Mouse (Mus musculus): ENCODE data around the gene Ccnd1. TPM values are rescaled to one million over a fixed set of nuclear protein-coding genes. Genes with fewer than 3 reads are reported as not detected.
A peak's percentile ranks its signal among the peaks of the same experiment; 100 is the strongest.
"Not testable (repeated sequence)": the region's sequence is repeated elsewhere in the genome, so short reads cannot be mapped to it uniquely, and the experiment has no call there.

Gene Ccnd1
- polyA plus RNA-seq, 1 experiment = 0.08 TPM

- peaks cover 24% of the 10 kb centered on the region for H3K4me1 ChIP-seq (ENCODE audit: control insufficient read depth)
- H3K4me3 ChIP-seq (replicated peaks) = no peak overlapping the region
- peaks cover 8% of the 10 kb centered on the region; the same call in 1 of the 2 replicates for H3K9me3 ChIP-seq (ENCODE audit: control insufficient read depth, low read length)
- no peak for TF ChIP-seq GATA1 (IDR thresholded peaks at IDR 0.05; ENCODE audit: low read length)
- no peak for TF ChIP-seq TAL1 (IDR thresholded peaks at IDR 0.05; ENCODE audit: low read length)
- H3K27me3 ChIP-seq (ENCODE audit: control insufficient read depth) = peaks cover 80% of the 10 kb centered on the region
- no peaks in the 10 kb centered on the region for H3K36me3 ChIP-seq (ENCODE audit: control insufficient read depth)
These were observed 41.2 kb downstream of the Ccnd1 start for GRCm38 (mm10) chr7:144898506-144898905.

GRCm38 (mm10) chr7:144896294-144897218 is 43.2 kb downstream of the Ccnd1 start, which contains the start of gene Fgf15:
Fgf15 (plus strand) TSS chr7:144896531.
- Histone ChIP-seq H3K27me3 (ENCODE audit: control insufficient read depth) (peaks cover 76% of the 10 kb centered on the region), H3K36me3 (ENCODE audit: control insufficient read depth) (no peaks in the 10 kb centered on the region), H3K4me1 (ENCODE audit: control insufficient read depth) (peaks cover 24% of the 10 kb centered on the region), H3K4me3 (replicated peaks) (peak within 1 kb of the TSS; percentile 47), H3K9me3 (ENCODE audit: control insufficient read depth, low read length) (peaks cover 8% of the 10 kb centered on the region; the same call in 1 of the 2 replicates)
- TF ChIP-seq TAL1 (IDR thresholded peaks at IDR 0.05; ENCODE audit: low read length) (no peak), GATA1 (IDR thresholded peaks at IDR 0.05; ENCODE audit: low read length) (no peak)

DNA sequence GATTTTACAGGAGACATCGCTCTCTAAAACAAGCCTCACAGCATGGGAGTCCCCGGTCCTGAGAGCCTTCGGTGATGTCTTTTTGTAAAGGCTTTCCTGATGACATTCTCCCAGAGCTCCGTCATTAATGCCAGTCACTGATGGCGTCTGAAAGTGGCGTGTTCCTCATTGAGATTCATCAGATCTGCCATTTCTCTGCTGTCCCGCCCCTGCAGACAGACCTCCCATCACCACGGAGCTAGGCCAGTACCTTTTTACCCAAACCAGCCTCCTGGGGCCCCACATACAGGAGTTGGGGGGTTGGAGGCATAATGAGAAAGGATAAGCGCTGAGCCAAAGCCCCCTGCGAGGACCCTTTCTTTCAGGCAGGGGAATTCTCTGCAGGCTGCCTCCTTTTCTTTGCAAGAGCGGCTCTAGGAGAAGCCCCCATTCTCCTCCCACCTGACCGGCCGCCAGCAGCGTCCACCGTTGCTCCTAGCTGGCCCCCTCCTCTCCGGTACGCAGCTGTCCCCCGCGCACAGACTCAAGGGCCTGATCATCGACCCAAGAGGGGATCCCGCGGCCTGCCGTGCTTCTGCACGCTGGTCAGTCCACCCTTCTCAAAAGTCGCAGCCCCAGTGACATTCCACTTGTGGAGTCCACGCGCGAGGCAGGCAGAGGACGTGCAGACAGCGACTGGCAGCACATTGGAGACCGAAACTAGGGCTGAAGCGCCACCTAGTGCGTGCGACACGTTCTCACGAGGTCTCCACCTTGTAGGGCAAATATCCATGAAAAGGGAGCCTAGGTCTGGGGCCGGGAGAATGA is 44.2 kb downstream of the Ccnd1 start:
- TF ChIP-seq TAL1 (IDR thresholded peaks at IDR 0.05; ENCODE audit: low read length) (no peak), GATA1 (IDR thresholded peaks at IDR 0.05; ENCODE audit: low read length) (no peak)
- Histone ChIP-seq H3K4me1 (ENCODE audit: control insufficient read depth) (peaks cover 24% of the 10 kb centered on the region), H3K4me3 (replicated peaks) (peak overlapping the region; percentile 47), H3K9me3 (ENCODE audit: control insufficient read depth, low read length) (peaks cover 8% of the 10 kb centered on the region; the same call in 1 of the 2 replicates), H3K27me3 (ENCODE audit: control insufficient read depth) (peaks cover 68% of the 10 kb centered on the region), H3K36me3 (ENCODE audit: control insufficient read depth) (no peaks in the 10 kb centered on the region)

- H3K9me3 ChIP-seq (ENCODE audit: control insufficient read depth, low read length) = peaks cover 8% of the 10 kb centered on the region; the same call in 1 of the 2 replicates
- no peaks in the 10 kb centered on the region for H3K36me3 ChIP-seq (ENCODE audit: control insufficient read depth)
- peaks cover 67% of the 10 kb centered on the region for H3K27me3 ChIP-seq (ENCODE audit: control insufficient read depth)
- H3K4me3 ChIP-seq (replicated peaks) = no peak overlapping the region
- no peak for TF ChIP-seq GATA1 (IDR thresholded peaks at IDR 0.05; ENCODE audit: low read length)
- no peak for TF ChIP-seq TAL1 (IDR thresholded peaks at IDR 0.05; ENCODE audit: low read length)
- peaks cover 24% of the 10 kb centered on the region for H3K4me1 ChIP-seq (ENCODE audit: control insufficient read depth)
These were observed 45.0 kb downstream of the Ccnd1 start for GRCm38 (mm10) chr7:144894706-144895105.

DNA sequence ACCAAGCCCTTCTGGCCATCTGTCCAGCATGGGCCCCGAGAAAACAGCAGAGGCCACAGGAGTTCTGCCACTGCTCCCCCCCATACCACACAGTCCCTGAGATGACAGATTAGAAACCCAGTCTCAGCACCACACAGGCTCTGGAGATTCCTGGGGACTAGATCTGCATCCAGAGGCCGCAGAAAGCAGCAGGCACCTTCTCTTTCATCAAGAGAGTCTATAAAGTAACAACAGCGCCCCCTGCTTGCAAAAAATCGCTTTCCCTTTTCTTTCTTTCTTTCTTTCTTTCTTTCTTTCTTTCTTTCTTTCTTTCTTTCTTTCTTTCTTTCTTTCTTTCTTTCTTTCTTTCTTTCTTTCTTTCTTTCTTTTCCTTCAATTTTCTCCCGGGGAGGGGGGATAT is 45.5 kb downstream of the Ccnd1 start:
- Histone ChIP-seq H3K27me3 (ENCODE audit: control insufficient read depth) (peaks cover 67% of the 10 kb centered on the region), H3K4me1 (ENCODE audit: control insufficient read depth) (peaks cover 24% of the 10 kb centered on the region), H3K4me3 (replicated peaks) (no peak overlapping the region), H3K36me3 (ENCODE audit: control insufficient read depth) (no peaks in the 10 kb centered on the region), H3K9me3 (ENCODE audit: control insufficient read depth, low read length) (peaks cover 8% of the 10 kb centered on the region; the same call in 1 of the 2 replicates)
- no peak for TF ChIP-seq TAL1 (IDR thresholded peaks at IDR 0.05; ENCODE audit: low read length)
- TF ChIP-seq GATA1 (IDR thresholded peaks at IDR 0.05; ENCODE audit: low read length) = no peak

GRCm38 (mm10) chr7:144892322-144892721 is 47.4 kb downstream of the Ccnd1 start:
- Histone ChIP-seq H3K9me3 (ENCODE audit: control insufficient read depth, low read length) (peaks cover 8% of the 10 kb centered on the region; the same call in 1 of the 2 replicates), H3K36me3 (ENCODE audit: control insufficient read depth) (no peaks in the 10 kb centered on the region), H3K27me3 (ENCODE audit: control insufficient read depth) (peaks cover 63% of the 10 kb centered on the region), H3K4me3 (replicated peaks) (no peak overlapping the region), H3K4me1 (ENCODE audit: control insufficient read depth) (peaks cover 24% of the 10 kb centered on the region)
- TF ChIP-seq GATA1 (IDR thresholded peaks at IDR 0.05; ENCODE audit: low read length) (no peak), TAL1 (IDR thresholded peaks at IDR 0.05; ENCODE audit: low read length) (no peak)

GRCm38 (mm10) chr7:144891863-144892262 is 47.9 kb downstream of the Ccnd1 start:
- peaks cover 63% of the 10 kb centered on the region for H3K27me3 ChIP-seq (ENCODE audit: control insufficient read depth)

GRCm38 (mm10) chr7:144890661-144891060 is 49.1 kb downstream of the Ccnd1 start:
- peaks cover 51% of the 10 kb centered on the region for H3K27me3 ChIP-seq (ENCODE audit: control insufficient read depth)
- H3K9me3 ChIP-seq (ENCODE audit: control insufficient read depth, low read length); H3K4me3 ChIP-seq (replicated peaks); H3K36me3 ChIP-seq (ENCODE audit: control insufficient read depth): not testable (repeated sequence)
- H3K4me1 ChIP-seq (ENCODE audit: control insufficient read depth) = peaks cover 11% of the 10 kb centered on the region

More at GRCm38 (mm10) chr7:144891863-144892262, 47.9 kb downstream of the Ccnd1 start:
- Histone ChIP-seq H3K4me3 (replicated peaks) (no peak overlapping the region), H3K4me1 (ENCODE audit: control insufficient read depth) (peaks cover 22% of the 10 kb centered on the region), H3K36me3 (ENCODE audit: control insufficient read depth) (no peaks in the 10 kb centered on the region), H3K9me3 (ENCODE audit: control insufficient read depth, low read length) (peaks cover 5% of the 10 kb centered on the region; the same call in 1 of the 2 replicates)
- TF ChIP-seq TAL1 (IDR thresholded peaks at IDR 0.05; ENCODE audit: low read length) (no peak), GATA1 (IDR thresholded peaks at IDR 0.05; ENCODE audit: low read length) (no peak)

Data from erythroblast, embryonic 14.5 days (primary cell).